Mouse (Mus musculus): ENCODE measurements around the gene Snx6.

DNA sequence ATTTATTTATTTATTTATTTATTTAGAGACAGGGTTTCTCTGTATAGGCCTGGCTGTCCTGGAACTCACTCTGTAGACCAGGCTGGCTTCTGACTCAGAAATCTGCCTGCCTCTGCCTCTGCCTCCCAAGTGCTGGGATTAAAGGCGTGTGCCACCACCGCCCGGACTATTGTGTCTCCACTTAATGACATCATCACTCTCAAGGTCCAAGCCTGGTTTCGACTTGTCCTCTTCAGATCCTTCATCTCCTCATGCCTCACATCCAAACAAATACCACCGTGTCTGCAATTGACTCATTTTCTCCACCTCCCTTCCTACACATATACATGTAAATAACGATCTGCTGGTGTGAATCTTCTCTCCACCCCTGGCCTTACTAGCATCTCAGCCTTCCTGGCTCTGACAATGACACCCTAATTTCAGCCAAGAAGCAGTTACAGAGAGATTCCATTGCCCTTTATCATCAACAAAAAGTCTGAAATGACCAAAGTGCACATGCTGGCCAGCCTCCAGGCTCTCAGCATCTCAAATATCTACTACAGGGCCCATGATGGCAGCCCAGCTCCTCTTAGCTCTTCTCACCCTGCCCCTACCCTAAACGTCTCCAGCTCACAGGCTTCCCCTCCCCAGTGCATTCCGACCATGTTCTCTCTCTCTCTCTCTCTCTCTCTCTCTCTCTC, 1.2 kb upstream of the Snx6 start:
- no peak for TF ChIP-seq CTCF (IDR thresholded peaks at IDR 0.05; ENCODE audit: extremely low read depth, insufficient read depth, insufficient read length, insufficient replicate concordance)
- TF ChIP-seq POLR2A (IDR thresholded peaks at IDR 0.05; ENCODE audit: low read depth, low read length) = no peak

Measured in spleen, adult 2 months (tissue).